In genomic region chr5:32994471-32994870, GRCm38 (mm10) we compare ENCODE assay signal across 20 mouse cellular contexts. TPM values are rescaled to one million over a fixed set of nuclear protein-coding genes. Genes with fewer than 3 reads are reported as not detected.
A peak's percentile ranks its signal among the peaks of the same experiment; 100 is the strongest.
DNase-seq lines count a peak whose midpoint lies in the region; ATAC-seq and TF ChIP-seq lines count a peak whose summit lies in the region.
"Had no signal": no experiment of that assay in that cellular context is flagged by ENCODE, and none has a peak within 500 bp of the region (broad histone marks: within the 10 kb centered on the region; RNA-seq: fewer than 3 reads in every experiment).

No protein-coding gene starts in this region.

- peak; percentile 40 for ATAC-seq in forebrain, postnatal 0 days
- ATAC-seq in forebrain, embryonic 16.5 days: no peak
- ATAC-seq in limb, embryonic 12.5 days (ENCODE audit: insufficient number of reproducible peaks, insufficient read depth, low FRiP score, low TSS enrichment, low read depth): no peak
- ATAC-seq in embryonic facial prominence, embryonic 12.5 days (ENCODE audit: insufficient number of reproducible peaks, insufficient read depth, low FRiP score, low TSS enrichment): no peak
- 0 out of 2 replicates have a peak, but pooled peaks have one; percentile 35 for ATAC-seq in limb, embryonic 14.5 days (ENCODE audit: low FRiP score, low read depth)
- ATAC-seq: forebrain, embryonic 13.5 days; intestine, embryonic 15.5 days; Patski had no signal

- H3K4me2 ChIP-seq in forebrain, postnatal 0 days (ENCODE audit: low read depth): no peak overlapping the region
- no peak overlapping the region for H3K4me2 ChIP-seq in forebrain, embryonic 16.5 days (ENCODE audit: low read length)
- H3K4me2 ChIP-seq in limb, embryonic 12.5 days: no peak overlapping the region
- no peak overlapping the region for H3K4me2 ChIP-seq in embryonic facial prominence, embryonic 12.5 days (replicated peaks)
- H3K4me2 ChIP-seq in limb, embryonic 14.5 days (replicated peaks; ENCODE audit: low read depth, low read length, severe bottlenecking): no peak overlapping the region
- H3K4me2 ChIP-seq: forebrain, embryonic 13.5 days; heart, embryonic 11.5 days; hindbrain, embryonic 14.5 days; intestine, embryonic 15.5 days had no signal

- no peaks in the 10 kb centered on the region for H3K27me3 ChIP-seq in forebrain, postnatal 0 days (ENCODE audit: insufficient read depth, low read length)
- H3K27me3 ChIP-seq in forebrain, embryonic 16.5 days (replicated peaks; ENCODE audit: control insufficient read depth, insufficient read depth, low read length): no peaks in the 10 kb centered on the region
- no peaks in the 10 kb centered on the region for H3K27me3 ChIP-seq in limb, embryonic 12.5 days
- no peaks in the 10 kb centered on the region for H3K27me3 ChIP-seq in limb, embryonic 10.5 days (ENCODE audit: low read depth, poor library complexity, severe bottlenecking)
- H3K27me3 ChIP-seq in embryonic facial prominence, embryonic 12.5 days: no peaks in the 10 kb centered on the region
- H3K27me3 ChIP-seq in limb, embryonic 14.5 days (ENCODE audit: control insufficient read depth, insufficient read depth, low read length): no peaks in the 10 kb centered on the region
- H3K27me3 ChIP-seq: forebrain, embryonic 13.5 days; intestine, embryonic 15.5 days; Patski had no signal

- no peak overlapping the region for H3K4me3 ChIP-seq in forebrain, postnatal 0 days (ENCODE audit: low read depth, low read length)
- no peak overlapping the region for H3K4me3 ChIP-seq in forebrain, embryonic 16.5 days (replicated peaks; ENCODE audit: low read length)
- no peak overlapping the region for H3K4me3 ChIP-seq in limb, embryonic 12.5 days (replicated peaks)
- no peak overlapping the region for H3K4me3 ChIP-seq in limb, embryonic 10.5 days
- H3K4me3 ChIP-seq in embryonic facial prominence, embryonic 12.5 days: no peak overlapping the region
- H3K4me3 ChIP-seq in limb, embryonic 14.5 days (replicated peaks; ENCODE audit: low read length): no peak overlapping the region
- H3K4me3 ChIP-seq: forebrain, embryonic 13.5 days; heart, adult 2 months; hindbrain, embryonic 10.5 days; intestine, embryonic 15.5 days had no signal

- WGBS in forebrain, postnatal 0 days: 48% methylated on average over 2 of the region's 2 CpGs
- WGBS in forebrain, embryonic 16.5 days: 65% methylated on average over 2 of the region's 2 CpGs
- 38% methylated on average over 2 of the region's 2 CpGs for WGBS in limb, embryonic 12.5 days
- 48% methylated on average over 2 of the region's 2 CpGs for WGBS in limb, embryonic 10.5 days
- WGBS in embryonic facial prominence, embryonic 12.5 days: 30% methylated on average over 2 of the region's 2 CpGs
- WGBS in limb, embryonic 14.5 days: 29% methylated on average over 2 of the region's 2 CpGs

- peak overlapping the region; percentile 29; the same call in 1 of the 2 replicates for H3K27ac ChIP-seq in forebrain, postnatal 0 days (ENCODE audit: low read depth, low read length)
- no peak overlapping the region for H3K27ac ChIP-seq in forebrain, embryonic 16.5 days (ENCODE audit: low read length)
- 0 out of 2 replicates have a peak overlapping the region, but pooled peaks have one; percentile 37 for H3K27ac ChIP-seq in limb, embryonic 12.5 days
- H3K27ac ChIP-seq in limb, embryonic 10.5 days: no peak overlapping the region
- peak overlapping the region; percentile 64 for H3K27ac ChIP-seq in embryonic facial prominence, embryonic 12.5 days
- no peak overlapping the region for H3K27ac ChIP-seq in limb, embryonic 14.5 days (replicated peaks; ENCODE audit: low read depth, low read length)
- H3K27ac ChIP-seq: forebrain, embryonic 13.5 days; heart, adult 2 months; hindbrain, embryonic 10.5 days; hindbrain, embryonic 14.5 days; intestine, embryonic 15.5 days had no signal

- TF ChIP-seq CTCF in forebrain, postnatal 0 days (IDR thresholded peaks at IDR 0.05; ENCODE audit: low read depth): 0 out of 2 replicates have a peak, but pooled peaks have one; percentile 8

- DNase-seq in forebrain, postnatal 0 days: peak; percentile 38
- no peak for DNase-seq in limb, embryonic 10.5 days (ENCODE audit: low spot score)
- DNase-seq in limb, embryonic 14.5 days (ENCODE audit: low spot score): no peak
- no peak for DNase-seq in urinary bladder, postnatal 36 days (ENCODE audit: low spot score in 2 of 2)
- no peak for DNase-seq in embryo, embryonic 9.5 days (ENCODE audit: extremely low spot score)
- DNase-seq: adrenal gland, adult 2 months; adrenal gland, postnatal 25 days; cerebellum, adult 2 months; embryo, embryonic 11 days; gastrocnemius, postnatal 10 days; heart, adult 2 months had no signal

- no peaks in the 10 kb centered on the region for H3K9me3 ChIP-seq in forebrain, postnatal 0 days (ENCODE audit: low read length)
- H3K9me3 ChIP-seq in forebrain, embryonic 16.5 days (ENCODE audit: control insufficient read depth, low read length): no peaks in the 10 kb centered on the region
- no peaks in the 10 kb centered on the region for H3K9me3 ChIP-seq in limb, embryonic 12.5 days
- no peaks in the 10 kb centered on the region for H3K9me3 ChIP-seq in limb, embryonic 10.5 days (replicated peaks)
- H3K9me3 ChIP-seq in embryonic facial prominence, embryonic 12.5 days: no peaks in the 10 kb centered on the region
- no peaks in the 10 kb centered on the region for H3K9me3 ChIP-seq in limb, embryonic 14.5 days (ENCODE audit: control insufficient read depth, low read length)
- H3K9me3 ChIP-seq: forebrain, embryonic 13.5 days; hindbrain, embryonic 10.5 days; intestine, embryonic 15.5 days had no signal

- no peak overlapping the region for H3K9ac ChIP-seq in forebrain, postnatal 0 days
- no peak overlapping the region for H3K9ac ChIP-seq in forebrain, embryonic 16.5 days (replicated peaks; ENCODE audit: low read depth, low read length)
- no peak overlapping the region for H3K9ac ChIP-seq in limb, embryonic 12.5 days (replicated peaks)
- H3K9ac ChIP-seq in embryonic facial prominence, embryonic 12.5 days: no peak overlapping the region
- no peak overlapping the region for H3K9ac ChIP-seq in limb, embryonic 14.5 days (ENCODE audit: low read depth, low read length, severe bottlenecking)
- H3K9ac ChIP-seq: forebrain, embryonic 13.5 days; hindbrain, embryonic 14.5 days; intestine, embryonic 15.5 days had no signal

- TF ChIP-seq POLR2A in limb, embryonic 14.5 days (IDR thresholded peaks at IDR 0.05; ENCODE audit: borderline replicate concordance, extremely low read depth, insufficient read depth, insufficient read length): no peak

- peaks cover 8% of the 10 kb centered on the region; the same call in 1 of the 2 replicates for H3K4me1 ChIP-seq in forebrain, postnatal 0 days (ENCODE audit: insufficient read depth)
- 0 out of 2 replicates have a peak, but pooled peaks cover 6% of the 10 kb centered on the region for H3K4me1 ChIP-seq in forebrain, embryonic 16.5 days (replicated peaks; ENCODE audit: control insufficient read depth, insufficient read depth, low read length)
- peaks cover 4% of the 10 kb centered on the region; the same call in 1 of the 2 replicates for H3K4me1 ChIP-seq in limb, embryonic 12.5 days (replicated peaks)
- 0 out of 2 replicates have a peak, but pooled peaks cover 5% of the 10 kb centered on the region for H3K4me1 ChIP-seq in limb, embryonic 10.5 days
- peaks cover 5% of the 10 kb centered on the region for H3K4me1 ChIP-seq in embryonic facial prominence, embryonic 12.5 days
- H3K4me1 ChIP-seq in limb, embryonic 14.5 days (ENCODE audit: control insufficient read depth, insufficient read depth, low read length): no peaks in the 10 kb centered on the region
- H3K4me1 ChIP-seq: intestine, embryonic 15.5 days had no signal

- no peaks in the 10 kb centered on the region for H3K36me3 ChIP-seq in forebrain, postnatal 0 days (ENCODE audit: insufficient read depth)
- no peaks in the 10 kb centered on the region for H3K36me3 ChIP-seq in forebrain, embryonic 16.5 days (ENCODE audit: control insufficient read depth, insufficient read depth)
- peaks cover 6% of the 10 kb centered on the region; the same call in 1 of the 2 replicates for H3K36me3 ChIP-seq in limb, embryonic 12.5 days
- peaks cover 8% of the 10 kb centered on the region; the same call in 1 of the 2 replicates for H3K36me3 ChIP-seq in limb, embryonic 10.5 days
- 0 out of 2 replicates have a peak, but pooled peaks cover 1% of the 10 kb centered on the region for H3K36me3 ChIP-seq in embryonic facial prominence, embryonic 12.5 days
- H3K36me3 ChIP-seq in limb, embryonic 14.5 days (ENCODE audit: control insufficient read depth, insufficient read depth, low read length): no peaks in the 10 kb centered on the region
- H3K36me3 ChIP-seq: intestine, embryonic 15.5 days had no signal

RNA-seq across cellular contexts. Expression of gene Ywhah, which starts 24.1 kb away (rescaled TPM):
- total RNA-seq in forebrain, postnatal 0 days (2014; rRNA removed): 475 and 549 TPM in 2 replicates
- 744 and 971 TPM in 2 replicates for polyA plus RNA-seq in forebrain, postnatal 0 days (2015; fragmentation: Nextera tagmentation; extraction: Ambion mirVana)
- 643 and 677 TPM in 2 replicates for polyA plus RNA-seq in forebrain, embryonic 16.5 days (2015; fragmentation: Nextera tagmentation; extraction: Ambion mirVana)
- 346 and 349 TPM in 2 replicates for polyA plus RNA-seq in limb, embryonic 12.5 days (2016; fragmentation: Nextera tagmentation; extraction: Ambion mirVana)
- polyA plus RNA-seq in limb, embryonic 10.5 days (2016; fragmentation: Nextera tagmentation; extraction: Ambion mirVana): 387 and 397 TPM in 2 replicates
- polyA plus RNA-seq in embryonic facial prominence, embryonic 12.5 days (2016; fragmentation: Nextera tagmentation; extraction: Ambion mirVana): 397 and 405 TPM in 2 replicates
- polyA plus RNA-seq in limb, embryonic 14.5 days (2012; rRNA removed): 226 and 247 TPM in 2 replicates
- polyA plus RNA-seq in limb, embryonic 14.5 days (2014; fragmentation: Nextera tagmentation; extraction: Ambion mirVana): 323 and 339 TPM in 2 replicates

Comparison
In these comparisons a context has a peak if more than half of its experiments do, and no peak if none do; other contexts are left out.
1. ATAC-seq: peak in forebrain, postnatal 0 days (single experiment) and limb, embryonic 14.5 days (single experiment); none in forebrain, embryonic 16.5 days (single experiment), limb, embryonic 12.5 days (single experiment) and embryonic facial prominence, embryonic 12.5 days (single experiment).
2. H3K27ac ChIP-seq: peak in forebrain, postnatal 0 days (single experiment), limb, embryonic 12.5 days (single experiment) and embryonic facial prominence, embryonic 12.5 days (single experiment); none in forebrain, embryonic 16.5 days (single experiment), limb, embryonic 10.5 days (single experiment) and limb, embryonic 14.5 days (single experiment).